Mouse (Mus musculus) forelimb bud, embryonic 11.5 days (tissue): ENCODE measurements around the gene Zc3h6.
A peak's percentile ranks its signal among the peaks of the same experiment; 100 is the strongest.
"Not testable (repeated sequence)": the region's sequence is repeated elsewhere in the genome, so short reads cannot be mapped to it uniquely, and the experiment has no call there.

Experiments
- DNase-seq: peaks from one replicate; pipeline ENCODE4 v3.0.0-alpha.2; 2012; ENCODE audit warnings: low read depth, low spot score

Zc3h6 gene

DNA sequence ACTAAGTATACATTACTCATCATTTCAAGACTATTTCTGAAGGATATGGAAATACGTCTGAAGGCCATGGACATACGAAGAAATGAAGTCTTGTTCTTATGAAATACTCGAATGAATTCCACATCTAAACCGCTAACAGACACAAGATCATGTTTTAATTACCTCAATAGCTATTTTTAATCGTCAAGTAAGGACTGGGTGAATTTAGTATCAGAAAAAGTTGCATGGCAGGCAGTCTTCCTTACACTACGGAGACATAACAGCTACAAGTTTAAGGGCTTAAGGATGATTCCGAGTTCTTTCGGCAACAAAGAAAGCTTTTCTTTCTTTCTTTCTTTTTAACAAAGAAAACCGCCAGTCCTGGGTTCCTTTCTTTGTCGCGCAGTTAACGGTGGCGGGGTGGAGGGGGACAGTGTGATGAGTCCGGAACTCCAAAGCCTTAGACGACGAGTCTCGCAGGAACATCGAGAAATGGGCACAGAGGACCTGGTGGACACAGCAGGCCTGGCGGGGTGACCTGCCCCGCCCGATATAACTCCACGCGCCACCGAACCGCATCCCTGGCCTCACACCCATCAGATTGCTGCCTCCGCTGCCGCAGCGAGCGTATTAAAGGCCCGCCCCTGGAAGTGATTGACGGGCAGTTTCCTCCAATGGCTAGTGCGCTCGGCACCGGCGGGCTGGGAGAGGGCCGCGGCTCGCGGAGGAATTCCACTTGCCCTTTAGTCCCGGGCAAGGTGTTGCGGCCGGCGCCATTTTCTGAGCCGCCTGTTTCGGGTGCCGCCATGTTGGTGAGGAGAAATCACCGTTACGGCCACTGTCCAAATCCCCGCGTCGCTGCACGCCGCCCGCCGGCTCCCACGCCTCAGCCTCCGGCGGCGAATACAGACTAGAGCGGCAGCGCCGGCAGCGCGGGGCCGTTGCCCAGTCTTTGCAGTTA lies at the start of gene Zc3h6:
Zc3h6 (plus strand) TSS at position 762 of the 940 bp plus-strand sequence.
- DNase-seq, result peak; percentile 98

GRCm38 (mm10) chr2:128924799-128925198 lies 42.4 kb upstream of the Zc3h6 start:
- DNase-seq, result no peak

GRCm38 (mm10) chr2:128928446-128928845 lies 38.8 kb upstream of the Zc3h6 start:
- DNase-seq, result no peak

DNA sequence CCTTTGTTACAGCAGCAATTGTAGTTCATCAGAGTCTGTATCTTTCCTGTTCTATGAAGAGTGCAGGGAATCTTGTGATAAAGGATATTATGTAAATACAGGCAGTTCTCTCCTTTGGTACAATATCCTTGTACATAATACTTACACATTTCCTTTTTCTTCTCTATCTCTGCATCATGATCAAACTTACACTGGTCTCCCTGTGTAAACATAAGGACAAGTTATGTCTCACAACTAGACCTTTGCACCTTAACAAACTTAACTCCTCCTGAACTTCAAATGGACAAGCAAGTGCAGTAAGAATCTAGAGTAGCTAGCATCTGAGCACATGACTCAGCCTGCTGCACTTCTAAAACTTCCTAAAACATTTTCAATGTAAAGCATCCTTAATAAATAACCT lies 36.5 kb upstream of the Zc3h6 start:
- no peak for DNase-seq

- DNase-seq, result no peak
Measured at GRCm38 (mm10) chr2:128936256-128936655, 30.9 kb upstream of the Zc3h6 start.

- DNase-seq, result peak; percentile 98
Measured at GRCm38 (mm10) chr2:128943538-128944528, 23.4 kb upstream of the Zc3h6 start, which contains the start of gene Zc3h8. TSS of gene Zc3h8 (minus strand) at chr2:128944077.

- peak; percentile 70 for DNase-seq
Measured at GRCm38 (mm10) chr2:128947962-128948588, 19.1 kb upstream of the Zc3h6 start.

GRCm38 (mm10) chr2:128954186-128954585 lies 13.0 kb upstream of the Zc3h6 start:
- DNase-seq, result no peak

- DNase-seq, result peak; percentile 39
Measured at GRCm38 (mm10) chr2:128965505-128966105, 1.6 kb upstream of the Zc3h6 start.

DNA sequence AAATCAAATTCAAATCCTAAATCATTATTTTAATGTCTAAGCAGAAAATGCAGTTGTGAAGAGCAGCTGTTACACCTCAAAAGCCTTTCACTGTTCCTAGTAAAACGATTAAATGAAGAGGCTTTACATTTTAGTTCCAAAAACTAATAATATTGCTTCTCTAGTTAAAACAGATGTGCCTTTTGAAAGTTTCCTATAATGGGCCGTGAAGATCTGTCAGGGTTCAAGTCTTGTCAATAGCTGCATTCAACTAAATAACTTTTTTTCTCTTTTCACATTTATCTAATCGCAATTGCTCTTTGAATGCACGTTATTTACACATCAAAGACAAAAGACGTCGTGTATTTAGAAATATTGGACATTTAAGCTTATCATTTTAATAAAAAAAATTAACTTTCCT lies 966 bp upstream of the Zc3h6 start:
- DNase-seq, result peak; percentile 5

- DNase-seq, result peak; percentile 63
Measured at GRCm38 (mm10) chr2:128967661-128968441, 649 bp downstream of the Zc3h6 start, which contains the start of gene Gm10762. TSS of gene Gm10762 (minus strand) at chr2:128967725.

DNA sequence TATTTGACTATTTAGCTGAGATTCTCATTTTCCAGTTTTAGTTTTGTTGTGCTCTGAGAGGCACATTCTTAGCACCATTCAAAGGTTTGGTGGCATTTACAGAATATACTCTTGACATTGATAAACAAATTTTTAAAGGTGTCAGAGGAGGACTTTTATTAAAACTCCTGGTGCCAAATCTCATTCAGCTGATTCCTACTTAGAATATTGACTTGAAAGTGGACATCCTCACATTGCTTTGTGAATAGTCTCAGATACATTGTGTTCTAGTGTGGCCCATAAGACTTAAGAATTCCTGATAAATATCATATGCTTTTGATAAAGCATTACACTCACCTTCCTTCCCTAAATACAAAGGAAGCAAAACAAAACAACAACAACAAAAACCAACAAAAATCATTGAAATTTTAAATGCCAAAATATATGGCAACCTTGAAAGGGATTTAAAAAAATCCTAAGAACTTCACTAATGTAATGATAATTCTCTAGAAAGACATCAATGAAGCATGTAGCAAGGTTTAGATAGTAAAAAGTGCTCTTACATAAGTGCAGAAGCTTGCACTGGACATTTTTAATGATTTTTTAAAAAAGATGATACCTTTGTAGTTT lies 1.4 kb downstream of the Zc3h6 start:
- DNase-seq, result no peak

DNA sequence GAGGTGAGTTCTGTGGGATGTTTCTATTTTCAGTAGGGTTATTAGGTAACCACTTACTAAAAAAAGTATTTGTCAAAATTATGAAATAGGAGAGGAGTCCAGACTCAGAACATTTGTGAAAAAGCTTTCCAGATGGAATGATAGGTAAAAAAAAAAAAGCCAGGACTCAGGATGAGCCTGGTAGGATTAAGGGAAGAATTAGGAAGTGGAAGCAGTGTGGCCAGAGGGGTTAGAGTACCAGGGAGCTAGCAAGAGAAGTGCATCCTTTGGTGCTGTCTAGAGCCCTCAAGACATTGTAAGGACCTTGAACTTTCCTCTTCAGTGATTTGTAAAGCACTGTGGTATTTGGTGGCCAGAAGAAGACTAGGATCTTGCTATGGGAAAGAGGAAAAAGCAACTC lies 5.1 kb downstream of the Zc3h6 start:
- DNase-seq, result no peak

- DNase-seq, result no peak
Measured at GRCm38 (mm10) chr2:128975572-128975971, 8.4 kb downstream of the Zc3h6 start.

DNA sequence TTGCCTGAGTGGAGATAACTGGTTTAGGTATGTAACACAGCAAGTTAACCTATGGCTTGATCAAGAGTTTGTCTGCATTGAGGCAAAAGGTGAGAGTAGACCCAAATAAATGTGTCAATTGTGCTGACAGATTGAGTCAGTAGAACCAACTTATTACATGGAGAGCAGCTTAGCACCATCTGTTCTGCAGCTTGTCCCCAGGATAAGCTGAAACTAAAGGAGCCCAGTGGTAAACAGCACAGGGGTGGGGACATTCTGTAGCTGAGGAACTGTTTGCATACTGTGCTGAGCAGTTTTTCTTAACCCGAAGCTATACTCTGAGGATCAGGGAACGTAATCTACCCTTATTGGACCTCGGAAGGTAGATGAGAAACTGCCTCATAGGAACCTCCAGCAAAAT lies 17.5 kb downstream of the Zc3h6 start:
- DNase-seq, result no peak

- DNase-seq, result no peak
Measured at GRCm38 (mm10) chr2:129004872-129005271, 37.7 kb downstream of the Zc3h6 start.

DNA sequence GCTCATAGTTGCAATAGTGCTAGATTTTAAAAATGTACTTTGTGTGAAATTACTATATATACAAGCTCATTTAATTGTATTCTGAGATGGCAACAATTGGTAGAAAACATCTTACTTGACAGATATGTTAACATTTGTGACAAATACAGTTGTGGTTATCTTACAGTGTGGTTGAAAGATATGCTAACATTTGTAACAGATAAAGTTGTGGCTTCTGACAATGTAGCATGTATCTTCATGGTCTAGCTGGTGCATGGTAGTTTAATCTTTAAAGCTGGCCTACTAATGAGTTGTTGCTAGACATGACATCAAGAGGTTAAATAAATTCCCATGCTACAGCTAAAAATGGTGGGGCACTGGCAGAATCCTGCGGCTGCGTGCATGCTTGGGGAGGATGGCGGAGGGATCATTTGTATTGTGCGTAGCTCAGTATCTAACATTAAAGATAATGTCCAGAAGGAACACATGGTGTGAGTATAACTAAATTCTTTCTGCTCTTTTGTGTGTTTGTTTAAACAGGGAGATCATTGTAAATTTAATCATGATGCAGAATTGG lies 39.1 kb downstream of the Zc3h6 start:
- DNase-seq, result no peak

DNA sequence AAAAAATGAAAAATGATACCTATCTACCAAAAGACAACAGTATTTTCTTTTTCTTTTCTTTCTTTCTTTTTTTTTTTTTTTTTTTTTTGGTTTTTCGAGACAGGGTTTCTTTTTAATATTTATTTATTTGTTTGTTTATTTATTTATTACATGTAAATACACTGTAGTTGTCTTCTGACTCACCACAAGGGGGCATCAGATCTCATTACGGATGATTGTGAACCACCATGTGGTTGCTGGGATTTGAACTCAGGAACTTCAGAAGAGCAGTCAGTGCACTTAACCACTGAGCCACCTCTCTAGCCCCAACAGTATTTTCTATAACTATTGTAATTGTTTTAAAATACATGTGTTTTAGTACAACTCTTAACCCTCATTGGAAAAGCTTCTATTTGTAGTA lies 41.7 kb downstream of the Zc3h6 start:
- DNase-seq, result not testable (repeated sequence)

DNA sequence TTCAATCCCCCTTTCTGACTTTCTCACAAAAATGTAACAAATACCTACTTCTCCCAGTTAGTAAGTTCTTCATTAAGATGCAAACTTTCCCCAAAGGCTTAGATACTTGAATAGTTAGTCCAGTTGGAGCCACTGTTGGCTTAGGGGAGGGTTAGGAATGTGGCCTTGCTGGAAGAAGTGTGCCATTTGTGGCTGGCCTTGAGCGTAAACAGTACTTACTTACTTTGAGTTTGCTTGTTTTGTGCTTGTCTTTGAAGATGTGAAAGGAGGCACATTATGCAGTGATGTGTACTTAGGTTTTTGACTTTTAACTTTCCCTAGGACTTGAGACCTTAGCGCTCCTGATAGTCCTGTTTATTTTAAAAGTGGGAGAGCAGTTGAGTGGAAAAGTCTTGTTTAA lies 52.9 kb downstream of the Zc3h6 start:
- no peak for DNase-seq

- no peak for DNase-seq
Measured at GRCm38 (mm10) chr2:129024820-129025219, 57.6 kb downstream of the Zc3h6 start.
